Mouse (Mus musculus) liver, adult 2 months (tissue): ENCODE results near the gene Hrh2.

Experiments
- CTCF ChIP-seq: fragments of 200-500 bp; IDR thresholded peaks from 2 replicates; pipeline ENCODE4 v1.5.1; 2011; ENCODE audit warnings: low read depth, low read length, control low read depth
- POLR2A ChIP-seq: fragments of 200-500 bp; IDR thresholded peaks from 2 replicates; pipeline ENCODE4 v1.6.1; 2011; ENCODE audit warnings: low read length, control low read depth; ENCODE audit not compliant: insufficient read depth; ENCODE audit errors: extremely low read depth

- TF ChIP-seq POLR2A (no peak), CTCF (no peak)
Observed at GRCm38 (mm10) chr13:54144624-54145023, 47.3 kb upstream of the Hrh2 start.
